Mouse (Mus musculus): ENCODE measurements around the gene Tbc1d23.
A peak's percentile ranks its signal among the peaks of the same experiment; 100 is the strongest.
"Not testable (repeated sequence)": the region's sequence is repeated elsewhere in the genome, so short reads cannot be mapped to it uniquely, and the experiment has no call there.

The Tbc1d23 gene

GRCm38 (mm10) chr16:57231089-57231936, at the start of gene Tbc1d23:
Gene Tbc1d23 (minus strand): TSS chr16:57231504.
- DNase-seq (ENCODE audit: low spot score): peak; percentile 97

GRCm38 (mm10) chr16:57280221-57281217, 49.2 kb upstream of the Tbc1d23 start:
- no peak for DNase-seq (ENCODE audit: low spot score)

DNA sequence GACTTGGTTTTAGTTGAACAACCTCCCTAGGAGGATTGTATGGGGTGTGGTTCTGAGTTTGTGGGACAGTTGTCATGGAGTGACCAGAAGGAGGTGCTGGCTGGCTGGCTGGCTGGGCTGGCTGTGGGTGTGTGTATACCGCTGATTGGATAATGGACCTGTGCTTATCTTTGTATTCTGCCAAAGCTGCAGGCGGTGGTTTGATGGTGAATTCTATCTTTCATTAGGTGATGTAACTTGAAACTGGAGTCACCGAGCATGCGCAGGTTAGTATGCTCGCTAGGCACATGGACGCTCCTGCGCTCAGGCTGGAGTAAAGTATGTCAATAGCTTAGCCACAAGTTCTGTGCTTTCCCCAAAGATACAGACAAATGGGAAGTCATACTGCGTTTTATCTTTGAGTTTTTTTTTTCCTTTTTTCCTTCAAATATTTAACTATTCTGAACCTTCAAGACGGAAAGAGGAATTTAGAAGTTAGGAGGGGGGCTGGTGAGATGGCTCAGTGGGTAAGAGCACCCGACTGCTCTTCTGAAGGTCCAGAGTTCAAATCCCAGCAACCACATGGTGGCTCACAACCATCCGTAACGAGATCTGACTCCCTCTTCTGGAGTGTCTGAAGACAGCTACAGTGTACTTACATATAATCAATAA, 47.8 kb upstream of the Tbc1d23 start:
- DNase-seq (ENCODE audit: low spot score): no peak

GRCm38 (mm10) chr16:57269751-57270150, 38.4 kb upstream of the Tbc1d23 start:
- no peak for DNase-seq (ENCODE audit: low spot score)

- peak; percentile 67 for DNase-seq (ENCODE audit: low spot score)
Measured at GRCm38 (mm10) chr16:57268058-57268841, 36.9 kb upstream of the Tbc1d23 start.

DNA sequence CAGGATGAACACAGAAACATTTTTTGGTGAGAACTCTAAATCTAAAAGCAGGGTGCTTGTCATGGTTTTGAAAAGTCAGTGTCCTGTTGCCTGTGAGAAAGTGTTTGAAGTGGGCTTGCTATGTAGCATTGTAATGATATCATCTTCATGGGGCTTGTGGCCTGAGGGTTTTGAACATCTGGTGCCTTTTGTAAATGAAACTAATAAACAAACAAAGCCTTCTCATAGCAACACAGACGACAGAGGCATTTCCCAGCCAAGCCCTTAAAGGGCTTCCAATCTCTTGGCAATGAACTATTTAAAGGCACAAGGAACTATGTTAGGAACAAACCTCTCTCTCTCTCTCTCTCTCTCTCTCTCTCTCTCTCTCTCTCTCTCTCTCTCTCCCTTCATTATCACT, 35.8 kb upstream of the Tbc1d23 start:
- DNase-seq (ENCODE audit: low spot score): no peak

- DNase-seq (ENCODE audit: low spot score): no peak
Measured at GRCm38 (mm10) chr16:57260152-57260551, 28.8 kb upstream of the Tbc1d23 start.

- no peak for DNase-seq (ENCODE audit: low spot score)
Measured at GRCm38 (mm10) chr16:57259356-57260083, 28.2 kb upstream of the Tbc1d23 start.

DNA sequence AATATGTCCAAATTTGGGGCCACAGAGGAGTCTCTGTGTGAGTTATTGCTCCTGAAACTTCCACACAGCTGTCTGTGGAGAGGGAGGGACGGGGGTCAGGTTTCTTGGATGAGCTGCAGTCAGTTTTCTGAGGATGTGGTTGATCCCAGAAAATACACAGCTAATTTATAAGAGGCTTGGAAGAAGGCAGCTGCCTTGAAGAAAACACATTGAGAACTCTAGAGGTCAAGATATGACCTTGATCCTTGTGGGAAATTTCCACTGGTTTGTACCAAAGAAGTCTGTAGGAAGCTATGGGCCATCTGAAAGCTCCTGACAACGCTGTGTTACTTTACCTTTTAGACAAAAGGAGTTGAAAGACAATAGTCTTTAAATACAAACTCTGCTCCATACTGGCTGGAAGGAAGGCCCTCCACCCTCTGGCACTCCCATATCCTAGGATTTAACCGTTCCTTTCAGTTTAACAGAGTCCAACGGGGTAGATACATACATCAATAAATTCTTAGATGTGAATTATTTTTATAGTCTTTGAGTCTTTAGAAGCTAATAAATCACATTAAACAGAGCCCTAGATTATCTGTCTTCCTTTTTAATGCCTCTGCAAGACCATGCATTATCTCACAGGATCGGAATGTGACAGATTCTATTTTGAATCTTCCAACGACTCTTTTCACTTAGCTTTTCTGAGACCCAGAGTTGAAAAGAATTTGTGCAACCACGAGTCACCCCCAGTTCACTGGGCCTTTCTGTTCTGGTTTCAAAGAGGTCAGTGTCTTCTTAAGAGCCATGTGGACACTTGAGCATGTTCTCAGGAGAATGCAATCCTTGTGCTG, 20.5 kb upstream of the Tbc1d23 start:
- DNase-seq (ENCODE audit: low spot score): no peak

DNA sequence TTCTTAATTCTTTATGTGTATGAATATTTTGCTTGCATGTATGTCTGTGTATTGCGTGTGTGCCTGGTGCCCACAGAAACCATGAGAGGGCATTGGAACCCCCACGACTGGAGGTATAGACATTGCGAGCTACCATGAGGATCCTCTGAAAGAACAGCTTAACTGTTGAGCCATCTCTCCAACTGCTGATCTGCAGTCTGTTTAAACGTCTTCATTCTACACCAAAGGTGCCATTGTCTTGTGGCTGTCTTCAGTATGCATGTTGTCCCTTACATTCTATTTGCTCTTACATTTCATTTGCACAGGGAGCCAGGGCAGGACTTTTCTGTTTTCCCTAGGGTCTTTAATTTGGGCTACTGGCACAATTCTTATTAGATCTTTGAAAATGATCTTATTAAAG, 19.7 kb upstream of the Tbc1d23 start:
- no peak for DNase-seq (ENCODE audit: low spot score)

DNA sequence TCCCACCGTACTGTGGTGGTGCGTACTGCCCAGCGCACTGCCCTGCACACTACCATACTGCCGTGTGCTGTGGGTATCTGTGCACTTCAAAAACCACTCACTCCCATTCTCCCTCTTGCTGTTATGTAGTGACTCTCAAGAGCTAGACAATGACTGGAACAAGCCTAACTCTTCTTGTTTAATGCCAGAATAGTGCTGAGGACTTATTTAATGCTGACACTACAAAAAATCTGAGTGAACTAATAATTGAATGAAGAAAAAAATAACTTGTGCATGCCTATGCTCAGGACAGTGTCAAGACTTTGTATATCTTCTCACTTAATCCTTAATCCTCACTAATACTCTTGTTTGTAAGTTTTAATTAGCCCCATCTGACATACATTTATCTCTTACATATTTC, 16.2 kb upstream of the Tbc1d23 start:
- DNase-seq (ENCODE audit: low spot score): no peak

DNA sequence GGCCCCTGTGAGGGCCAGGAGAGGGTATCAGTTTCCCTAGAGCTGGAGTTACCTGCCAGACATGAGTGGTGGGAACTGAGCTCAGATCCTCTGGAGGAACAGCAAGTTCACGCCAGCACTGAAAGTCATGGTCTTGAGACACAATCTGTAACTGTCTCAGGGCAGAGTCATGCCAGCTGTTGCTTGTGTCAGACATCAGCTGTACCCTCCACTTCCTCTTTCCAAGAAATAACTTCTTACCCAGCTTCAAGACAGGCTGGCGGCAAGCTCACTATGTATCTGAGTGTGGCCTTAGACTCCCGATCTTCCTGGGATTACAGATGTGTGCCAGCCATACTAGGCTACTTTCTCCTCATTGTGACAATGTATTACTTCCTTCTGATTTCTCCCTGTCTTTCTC, 15.3 kb upstream of the Tbc1d23 start:
- no peak for DNase-seq (ENCODE audit: low spot score)

- DNase-seq (ENCODE audit: low spot score): peak; percentile 84
Measured at GRCm38 (mm10) chr16:57243858-57244248, 12.5 kb upstream of the Tbc1d23 start.

DNA sequence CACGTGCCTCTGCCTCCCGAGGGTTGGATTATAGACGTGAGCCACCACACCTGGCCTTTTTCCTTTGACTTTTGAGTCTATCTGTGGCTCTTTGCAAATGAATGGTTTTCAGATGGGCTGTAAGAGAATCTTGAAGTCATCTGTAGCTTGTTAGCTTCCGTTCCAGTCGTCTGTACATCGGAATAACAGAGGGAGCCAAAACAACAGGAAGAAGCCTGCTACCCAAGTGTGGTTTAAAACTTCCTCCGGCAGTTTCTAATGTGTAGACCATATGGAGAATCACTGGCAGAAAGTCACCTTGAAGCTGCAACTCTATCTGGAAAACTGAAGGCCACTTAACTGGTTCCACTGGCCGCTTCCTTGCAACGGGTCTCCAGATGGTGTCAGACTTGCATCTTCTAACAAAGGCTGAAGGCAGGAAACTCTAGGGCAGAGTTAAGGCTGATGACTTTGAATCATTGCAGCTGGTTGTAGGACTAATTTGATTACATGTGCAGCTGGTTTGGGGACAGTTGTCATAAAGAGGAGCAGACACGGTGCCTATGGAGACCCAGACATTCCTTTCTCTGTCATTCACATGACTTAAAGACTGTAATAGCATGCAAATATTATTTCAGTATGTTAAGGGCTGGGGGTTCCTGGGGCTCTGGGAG, 12.0 kb upstream of the Tbc1d23 start:
- no peak for DNase-seq (ENCODE audit: low spot score)

DNA sequence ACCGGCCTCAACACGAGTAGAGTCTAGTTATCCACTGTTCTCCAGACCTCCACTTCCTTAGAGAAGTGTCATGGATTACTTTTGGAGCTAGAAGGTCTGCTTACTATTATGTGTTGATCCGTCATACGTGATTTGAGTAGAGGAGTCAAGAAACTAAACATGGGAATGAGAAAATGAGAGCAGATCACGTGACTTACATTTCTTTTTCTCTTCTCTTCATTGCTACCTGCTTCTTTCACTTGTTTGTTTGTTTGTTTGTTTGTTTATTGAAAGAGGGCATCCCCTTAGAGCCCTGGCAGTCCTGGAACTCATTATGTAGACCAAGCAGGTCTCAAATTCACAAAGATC, 11.5 kb upstream of the Tbc1d23 start:
- no peak for DNase-seq (ENCODE audit: low spot score)

- no peak for DNase-seq (ENCODE audit: low spot score)
Measured at GRCm38 (mm10) chr16:57235871-57236510, 4.7 kb upstream of the Tbc1d23 start.

GRCm38 (mm10) chr16:57231937-57232310, 620 bp upstream of the Tbc1d23 start:
- DNase-seq (ENCODE audit: low spot score): not testable (repeated sequence)

GRCm38 (mm10) chr16:57226444-57226843, 4.9 kb downstream of the Tbc1d23 start:
- DNase-seq (ENCODE audit: low spot score): no peak

GRCm38 (mm10) chr16:57220361-57220760, 10.9 kb downstream of the Tbc1d23 start:
- DNase-seq (ENCODE audit: low spot score): no peak

Measured in layer of hippocampus, adult 11-12 months (tissue).